Mouse (Mus musculus) megakaryocyte, embryonic 14.5 days (primary cell): ENCODE results near the gene Cnksr1.

ENCODE experiments used
- FLI1 ChIP-seq: IDR thresholded peaks from 2 replicates; pipeline ENCODE4 v1.6.1; 2012; ENCODE audit warnings: low read length, inconsistent platforms, mixed read lengths
- GATA1 ChIP-seq: IDR thresholded peaks from 3 replicates; pipeline ENCODE4 v1.6.1; 2012; ENCODE audit warnings: mixed read lengths, low read length, inconsistent platforms, borderline replicate concordance

DNA sequence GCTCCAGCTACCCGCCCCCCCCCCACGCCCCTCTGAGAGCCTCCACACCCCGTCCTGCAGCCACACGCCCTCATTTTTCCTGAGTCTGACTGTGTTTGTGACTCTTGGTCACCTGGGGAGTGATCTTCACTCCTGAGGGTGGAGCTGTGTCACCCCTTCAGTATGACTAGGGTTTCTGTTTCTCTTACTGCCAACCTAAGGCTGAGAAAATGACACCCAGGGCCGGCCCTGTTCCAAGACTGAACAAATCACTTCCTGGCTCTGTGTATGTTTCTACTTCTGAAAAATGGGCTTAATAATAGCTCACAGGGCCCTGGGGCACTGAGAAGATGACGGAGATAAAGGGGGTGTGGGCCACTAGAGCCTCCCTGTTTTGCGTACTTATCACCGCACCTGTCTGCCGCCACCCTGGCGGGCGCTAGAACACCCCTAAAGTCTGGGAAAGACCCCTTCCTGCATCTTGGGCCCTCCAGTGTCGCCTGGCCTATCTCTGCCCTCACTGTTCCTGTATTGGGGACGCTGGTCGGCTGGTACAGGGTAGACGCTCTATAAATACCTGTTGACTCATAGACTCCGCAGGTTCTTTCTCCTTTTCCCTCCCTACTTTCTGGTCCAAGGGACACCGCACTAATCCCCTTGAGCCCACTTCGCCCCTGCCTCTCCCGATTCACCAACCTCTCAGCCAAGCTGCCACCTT lies 469 bp downstream of the Cnksr1 start:
- TF ChIP-seq GATA1 (no peak), FLI1 (no peak)
